Mouse (Mus musculus) MEL (cell line): ENCODE measurements around the gene Hnrnpul1. TPM values are rescaled to one million over a fixed set of nuclear protein-coding genes. Genes with fewer than 3 reads are reported as not detected.

Experiments used
- DNase-seq: peaks from one replicate; pipeline ENCODE4 v3.0.0; 2011; ENCODE audit warnings: low read depth, low spot score
- H3K27ac ChIP-seq: 2 replicates; pipeline ENCODE4 v1.5.1; 2012; ENCODE audit warnings: low read depth, mild to moderate bottlenecking, control low read depth, low read length, moderate library complexity; ENCODE audit not compliant: control insufficient read depth
- H3K27me3 ChIP-seq, 2 experiments: fragments of 150-350 bp in 1 of 2; sonication (generic) in 1 of 2; 2 replicates each; pipeline ENCODE4 v1.6.1; 2012; ENCODE audit warnings: low read length in 2 of 2, mild to moderate bottlenecking in 2 of 2, improper control_type of control experiment in 1 of 2, moderate library complexity in 1 of 2; ENCODE audit not compliant: insufficient read depth in 2 of 2, control insufficient read depth in 1 of 2
- H3K36me3 ChIP-seq, 2 experiments: 2 replicates each; pipeline ENCODE4 v1.6.1; 2012 to 2014; ENCODE audit warnings: low read length in 2 of 2, improper control_type of control experiment in 1 of 2, inconsistent platforms in 1 of 2, mild to moderate bottlenecking in 1 of 2; ENCODE audit not compliant: insufficient read depth in 2 of 2, control insufficient read depth in 1 of 2
- H3K4me1 ChIP-seq, 2 experiments: fragments of 150-350 bp in 1 of 2; sonication (generic) in 1 of 2; 2 replicates each; pipeline ENCODE4 v1.6.1; 2012; ENCODE audit warnings: low read length in 2 of 2, improper control_type of control experiment in 1 of 2, mild to moderate bottlenecking in 1 of 2; ENCODE audit not compliant: insufficient read depth in 2 of 2, control insufficient read depth in 1 of 2
- H3K4me3 ChIP-seq, 2 experiments: fragments of 150-350 bp in 1 of 2; sonication (generic) in 1 of 2; 2 replicates each; pipeline ENCODE4 v1.5.1; 2012; ENCODE audit warnings: low read depth in 2 of 2, low read length in 2 of 2, mild to moderate bottlenecking in 2 of 2, moderate library complexity in 2 of 2, control low read depth in 1 of 2, improper control_type of control experiment in 1 of 2; ENCODE audit not compliant: control insufficient read depth in 1 of 2, insufficient read depth in 1 of 2
- H3K79me2 ChIP-seq: 2 replicates; pipeline ENCODE4 v1.6.1; 2012; ENCODE audit warnings: mild to moderate bottlenecking, low read length, moderate library complexity; ENCODE audit not compliant: control insufficient read depth, poor library complexity, insufficient read depth
- H3K9ac ChIP-seq: 2 replicates; pipeline ENCODE4 v1.6.1; 2012; ENCODE audit warnings: low read depth, mild to moderate bottlenecking, control low read depth, low read length, moderate library complexity; ENCODE audit not compliant: control insufficient read depth, poor library complexity, severe bottlenecking
- H3K9me3 ChIP-seq: fragments of 150-350 bp; sonication (generic); replicated peaks from 2 replicates; pipeline ENCODE4 v1.6.1; 2012; ENCODE audit warnings: mild to moderate bottlenecking, low read length, improper control_type of control experiment, moderate library complexity; ENCODE audit not compliant: insufficient read depth
- BHLHE40 ChIP-seq: IDR thresholded peaks from 2 replicates; pipeline ENCODE4 v1.6.1; 2012; ENCODE audit warnings: low read depth, mild to moderate bottlenecking, inconsistent platforms, low read length, improper control_type of control experiment, borderline replicate concordance
- E2F4 ChIP-seq: IDR thresholded peaks from 2 replicates; pipeline ENCODE4 v1.6.1; 2011; ENCODE audit warnings: low read depth, low read length, improper control_type of control experiment, borderline replicate concordance
- ETS1 ChIP-seq: IDR thresholded peaks from 2 replicates; pipeline ENCODE4 v1.6.1; 2012; ENCODE audit warnings: low read depth, mild to moderate bottlenecking, inconsistent platforms, low read length, improper control_type of control experiment, moderate library complexity
- HCFC1 ChIP-seq: IDR thresholded peaks from 2 replicates; pipeline ENCODE4 v1.6.1; 2012; ENCODE audit warnings: low read depth, mild to moderate bottlenecking, inconsistent platforms, low read length, improper control_type of control experiment, moderate library complexity
- KAT2A ChIP-seq: conservative IDR thresholded peaks from 2 replicates; pipeline ENCODE4 v1.6.1; 2012; ENCODE audit warnings: low read depth, low read length, improper control_type of control experiment, inconsistent platforms
- MAFK ChIP-seq: IDR thresholded peaks from 2 replicates; pipeline ENCODE4 v1.6.1; 2011; ENCODE audit warnings: low read depth, mild to moderate bottlenecking, low read length, improper control_type of control experiment, borderline replicate concordance
- MEF2A ChIP-seq: IDR thresholded peaks from 2 replicates; pipeline ENCODE4 v1.6.1; 2014; ENCODE audit warnings: low read depth, mild to moderate bottlenecking, inconsistent platforms, low read length, improper control_type of control experiment; ENCODE audit not compliant: poor library complexity, insufficient replicate concordance, severe bottlenecking; ENCODE audit errors: extremely low read depth
- MXI1 ChIP-seq: IDR thresholded peaks from 2 replicates; pipeline ENCODE4 v1.6.1; 2011; ENCODE audit warnings: mild to moderate bottlenecking, low read depth, low read length, improper control_type of control experiment
- NELFE ChIP-seq: IDR thresholded peaks from 2 replicates; pipeline ENCODE4 v1.6.1; 2011; ENCODE audit warnings: low read depth, low read length, improper control_type of control experiment
- NRF1 ChIP-seq: IDR thresholded peaks from 2 replicates; pipeline ENCODE4 v1.6.1; 2014; ENCODE audit warnings: low read depth, mild to moderate bottlenecking, inconsistent platforms, low read length, improper control_type of control experiment, moderate library complexity; ENCODE audit not compliant: poor library complexity, insufficient read depth, severe bottlenecking
- POLR2AphosphoS2 ChIP-seq: IDR thresholded peaks from 2 replicates; pipeline ENCODE4 v1.6.1; 2011; ENCODE audit warnings: low read length, improper control_type of control experiment
- POLR2AphosphoS5 ChIP-seq: IDR thresholded peaks from 2 replicates; pipeline ENCODE4 v1.6.1; 2012; ENCODE audit warnings: low read depth, borderline replicate concordance, mild to moderate bottlenecking, inconsistent platforms, low read length, moderate library complexity, mixed read lengths
- RCOR1 ChIP-seq: IDR thresholded peaks from 2 replicates; pipeline ENCODE4 v1.6.1; 2012; ENCODE audit warnings: low read depth, mild to moderate bottlenecking, inconsistent platforms, low read length, improper control_type of control experiment
- SIN3A ChIP-seq: IDR thresholded peaks from 2 replicates; pipeline ENCODE4 v1.6.1; 2012; ENCODE audit warnings: low read length, improper control_type of control experiment, inconsistent platforms
- TAL1 ChIP-seq: IDR thresholded peaks from 2 replicates; pipeline ENCODE4 v1.6.1; 2012; ENCODE audit warnings: mild to moderate bottlenecking, inconsistent platforms, low read length, moderate library complexity, mixed read lengths
- UBTF ChIP-seq: IDR thresholded peaks from 2 replicates; pipeline ENCODE4 v1.6.1; 2012; ENCODE audit warnings: low read depth, mild to moderate bottlenecking, inconsistent platforms, low read length, improper control_type of control experiment, moderate library complexity, borderline replicate concordance; ENCODE audit not compliant: insufficient read depth
- USF1 ChIP-seq: IDR thresholded peaks from 2 replicates; pipeline ENCODE4 v1.6.1; 2014; ENCODE audit warnings: low read depth, mild to moderate bottlenecking, inconsistent platforms, low read length, improper control_type of control experiment, moderate library complexity
- USF2 ChIP-seq, 2 experiments: IDR thresholded peaks; 2 replicates each; pipeline ENCODE4 v1.6.1; 2011 to 2012; ENCODE audit warnings: improper control_type of control experiment in 2 of 2, low read length in 2 of 2, borderline replicate concordance in 1 of 2, inconsistent platforms in 1 of 2, low read depth in 1 of 2, mild to moderate bottlenecking in 1 of 2; ENCODE audit not compliant: insufficient read depth in 1 of 2
- ZC3H11A ChIP-seq: IDR thresholded peaks from 2 replicates; pipeline ENCODE4 v1.6.1; 2012; ENCODE audit warnings: low read depth, mild to moderate bottlenecking, inconsistent platforms, low read length, improper control_type of control experiment
- ZKSCAN1 ChIP-seq: IDR thresholded peaks from 2 replicates; pipeline ENCODE4 v1.6.1; 2012; ENCODE audit warnings: low read depth, mild to moderate bottlenecking, inconsistent platforms, low read length, improper control_type of control experiment, moderate library complexity
- ZMIZ1 ChIP-seq: IDR thresholded peaks from 2 replicates; pipeline ENCODE4 v1.6.1; 2012; ENCODE audit warnings: low read depth, mild to moderate bottlenecking, inconsistent platforms, low read length, improper control_type of control experiment, moderate library complexity
- ZNF384 ChIP-seq: IDR thresholded peaks from 2 replicates; pipeline ENCODE4 v1.6.1; 2012; ENCODE audit warnings: low read depth, mild to moderate bottlenecking, inconsistent platforms, low read length, improper control_type of control experiment
- polyA plus RNA-seq, 2 experiments: library from polyadenylated mRNA; stranded (reverse) in 1 of 2; unstranded in 1 of 2; fragments of >175 nt in 1 of 2; fragments of >200 nt in 1 of 2; gene quantifications; 2 replicates each; pipeline versions ENCODE4 v1.2.1 to v1.2.4; 2012; ENCODE audit warnings: low replicate concordance in 2 of 2, low read depth in 1 of 2; ENCODE audit not compliant: insufficient read length in 2 of 2, insufficient read depth in 1 of 2, missing spikeins in 1 of 2
- total RNA-seq: library from RNA; depleted of rRNA; stranded (reverse); fragments of 300-350 nt; gene quantifications from 2 replicates; pipeline ENCODE4 v1.2.3, GENCODE M21; 2012

Hnrnpul1 gene
- total and polyA plus RNA-seq, 3 experiments: 56.1 to 215 (median 181) TPM

- Histone ChIP-seq H3K9me3 (no peaks in the 10 kb centered on the region), H3K27ac (no peak overlapping the region), H3K4me1 (no peaks in the 10 kb centered on the region), H3K9ac (no peak overlapping the region), H3K36me3 (no peaks in the 10 kb centered on the region), H3K27me3 (no peaks in the 10 kb centered on the region), H3K79me2 (no peaks in the 10 kb centered on the region), H3K4me3 (no peak overlapping the region)
- no peak for DNase-seq
- no peak for TF ChIP-seq BHLHE40
- TF ChIP-seq USF1: no peak
- no peak for TF ChIP-seq MAFK
- TF ChIP-seq MXI1: no peak
- TF ChIP-seq POLR2AphosphoS2: no peak
- no peak for TF ChIP-seq HCFC1
- TF ChIP-seq USF2 (IDR thresholded peaks at IDR 0.05; ENCODE audit: borderline replicate concordance in 1 of 2, insufficient read depth in 1 of 2, low read depth in 1 of 2, low read length in 2 of 2): no peak
- TF ChIP-seq ZNF384: no peak
- TF ChIP-seq UBTF: no peak
- no peak for TF ChIP-seq SIN3A
- no peak for TF ChIP-seq ETS1
- no peak for TF ChIP-seq ZKSCAN1
These were observed 26.2 kb upstream of the Hnrnpul1 start for GRCm38 (mm10) chr7:25780753-25781152.

DNA sequence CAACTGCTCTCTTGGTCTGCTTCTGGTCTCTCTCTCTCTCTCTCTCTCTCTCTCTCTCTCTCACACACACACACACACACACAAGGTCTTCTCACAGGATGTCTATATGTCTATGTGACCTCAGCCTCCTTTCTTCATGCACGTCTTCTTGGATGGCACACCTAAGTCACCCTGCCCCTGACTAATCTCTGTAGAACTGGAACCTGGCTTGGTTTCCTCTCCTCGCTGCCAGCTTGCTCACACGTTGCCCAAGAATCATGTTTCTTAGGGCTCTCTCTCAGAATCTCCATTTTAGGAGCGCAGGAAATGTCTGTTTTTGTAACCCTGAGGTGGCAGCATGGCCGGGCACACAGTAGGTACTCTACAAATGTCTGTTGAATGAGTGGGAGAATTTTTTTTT, 25.5 kb upstream of the Hnrnpul1 start:
- no peaks in the 10 kb centered on the region for H3K4me1 ChIP-seq

DNA sequence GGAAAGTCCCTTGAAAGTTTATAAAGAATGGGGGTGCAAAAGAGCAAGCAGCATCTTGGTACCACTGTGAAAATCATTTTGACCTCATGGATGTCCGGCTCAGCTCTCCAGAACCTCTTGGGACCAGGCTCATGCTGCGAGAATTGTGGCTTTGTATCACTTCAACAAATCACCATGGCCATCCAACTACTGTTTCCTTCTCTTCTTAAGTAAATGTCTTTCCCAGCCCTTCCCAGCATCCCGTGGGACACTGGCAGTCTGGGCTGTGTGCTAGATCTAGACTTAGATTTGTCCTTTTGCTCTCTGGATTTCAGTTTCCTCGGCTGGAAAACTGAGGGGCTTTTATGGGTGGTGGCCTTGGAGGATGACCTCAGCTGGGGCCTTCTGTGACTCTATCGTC, 13.7 kb upstream of the Hnrnpul1 start:
- Histone ChIP-seq H3K27ac (no peak overlapping the region), H3K4me1 (no peaks in the 10 kb centered on the region), H3K27me3 (no peaks in the 10 kb centered on the region), H3K36me3 (no peaks in the 10 kb centered on the region), H3K9me3 (no peaks in the 10 kb centered on the region), H3K4me3 (no peak overlapping the region), H3K79me2 (no peaks in the 10 kb centered on the region), H3K9ac (no peak overlapping the region)
- TF ChIP-seq NRF1 (no peak), ZC3H11A (no peak), RCOR1 (no peak), E2F4 (no peak), NELFE (no peak), POLR2AphosphoS5 (no peak), KAT2A (no peak), ETS1 (no peak)
- no peak for DNase-seq

More for the DNA sequence above, 25.5 kb upstream of the Hnrnpul1 start:
- H3K36me3 ChIP-seq: no peaks in the 10 kb centered on the region
- H3K27me3 ChIP-seq: no peaks in the 10 kb centered on the region
- H3K9me3 ChIP-seq: no peaks in the 10 kb centered on the region
- TF ChIP-seq ZC3H11A: no peak
- TF ChIP-seq ZMIZ1: no peak
- TF ChIP-seq ZNF384: no peak
- TF ChIP-seq HCFC1: no peak
- no peak for TF ChIP-seq POLR2AphosphoS5
- no peak for TF ChIP-seq TAL1
- TF ChIP-seq MEF2A: no peak
- no peak overlapping the region for H3K27ac ChIP-seq
- no peaks in the 10 kb centered on the region for H3K79me2 ChIP-seq
- H3K4me3 ChIP-seq: no peak overlapping the region
- no peak overlapping the region for H3K9ac ChIP-seq
- DNase-seq: no peak
